Mouse (Mus musculus) lung, postnatal 25 days (tissue): ENCODE data around the gene Apex1.
A peak's percentile ranks its signal among the peaks of the same experiment; 100 is the strongest.
"Not testable (repeated sequence)": the region's sequence is repeated elsewhere in the genome, so short reads cannot be mapped to it uniquely, and the experiment has no call there.

Source experiments
- DNase-seq: peaks from one replicate; pipeline ENCODE4 v3.0.0; 2022; ENCODE audit warnings: low spot score

Gene Apex1

GRCm38 (mm10) chr14:50924281-50925064 is at the start of gene Apex1, which contains the start of gene Osgep:
Gene Apex1, plus strand, starts transcription at chr14:50924968.
Gene Osgep, minus strand, starts transcription at chr14:50924893.
- DNase-seq = peak; percentile 97

GRCm38 (mm10) chr14:50875175-50875574 is 49.6 kb upstream of the Apex1 start:
- no peak for DNase-seq

GRCm38 (mm10) chr14:50875591-50876230 is 49.1 kb upstream of the Apex1 start:
- DNase-seq = no peak

- DNase-seq = no peak
These were observed 48.4 kb upstream of the Apex1 start for GRCm38 (mm10) chr14:50876236-50876950.

DNA sequence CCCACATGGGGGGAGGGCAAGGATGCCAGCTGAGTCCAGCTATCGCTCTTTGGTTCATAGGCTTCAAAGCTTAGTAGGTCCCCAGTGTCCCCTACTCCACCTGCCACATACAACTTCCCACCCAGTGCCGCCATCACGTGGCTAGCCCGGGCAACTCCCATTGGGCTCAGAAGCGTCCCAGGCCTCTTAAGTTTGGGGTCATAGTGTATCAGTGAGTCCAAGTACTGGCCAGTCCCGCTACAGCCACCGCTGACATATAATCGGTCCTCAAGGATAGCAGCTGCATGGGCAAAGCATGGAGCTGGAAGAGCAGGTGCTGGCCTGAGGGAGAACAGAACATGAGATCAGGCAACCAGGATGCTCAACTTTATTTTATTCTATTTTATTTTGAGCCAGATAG is 33.1 kb upstream of the Apex1 start:
- DNase-seq = no peak

DNA sequence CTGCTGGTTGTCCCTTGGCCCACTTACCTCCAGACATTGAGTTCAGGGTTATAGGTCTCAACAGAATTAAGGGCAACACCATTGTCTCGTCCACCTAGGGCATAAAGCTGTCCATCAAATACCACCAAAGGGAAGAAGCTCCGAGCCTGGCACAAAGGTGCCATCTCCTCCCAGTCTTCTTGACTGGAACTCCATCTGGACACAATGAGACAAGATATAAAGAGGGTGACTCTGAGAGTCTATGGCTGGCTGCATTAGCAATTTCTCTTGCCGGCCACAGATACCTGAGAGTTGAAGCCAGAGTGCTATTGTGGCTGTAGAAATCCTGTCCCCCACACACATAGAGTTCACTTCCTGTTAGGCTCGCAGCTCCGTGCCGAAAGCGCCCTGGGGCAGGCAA is 32.7 kb upstream of the Apex1 start:
- no peak for DNase-seq

DNA sequence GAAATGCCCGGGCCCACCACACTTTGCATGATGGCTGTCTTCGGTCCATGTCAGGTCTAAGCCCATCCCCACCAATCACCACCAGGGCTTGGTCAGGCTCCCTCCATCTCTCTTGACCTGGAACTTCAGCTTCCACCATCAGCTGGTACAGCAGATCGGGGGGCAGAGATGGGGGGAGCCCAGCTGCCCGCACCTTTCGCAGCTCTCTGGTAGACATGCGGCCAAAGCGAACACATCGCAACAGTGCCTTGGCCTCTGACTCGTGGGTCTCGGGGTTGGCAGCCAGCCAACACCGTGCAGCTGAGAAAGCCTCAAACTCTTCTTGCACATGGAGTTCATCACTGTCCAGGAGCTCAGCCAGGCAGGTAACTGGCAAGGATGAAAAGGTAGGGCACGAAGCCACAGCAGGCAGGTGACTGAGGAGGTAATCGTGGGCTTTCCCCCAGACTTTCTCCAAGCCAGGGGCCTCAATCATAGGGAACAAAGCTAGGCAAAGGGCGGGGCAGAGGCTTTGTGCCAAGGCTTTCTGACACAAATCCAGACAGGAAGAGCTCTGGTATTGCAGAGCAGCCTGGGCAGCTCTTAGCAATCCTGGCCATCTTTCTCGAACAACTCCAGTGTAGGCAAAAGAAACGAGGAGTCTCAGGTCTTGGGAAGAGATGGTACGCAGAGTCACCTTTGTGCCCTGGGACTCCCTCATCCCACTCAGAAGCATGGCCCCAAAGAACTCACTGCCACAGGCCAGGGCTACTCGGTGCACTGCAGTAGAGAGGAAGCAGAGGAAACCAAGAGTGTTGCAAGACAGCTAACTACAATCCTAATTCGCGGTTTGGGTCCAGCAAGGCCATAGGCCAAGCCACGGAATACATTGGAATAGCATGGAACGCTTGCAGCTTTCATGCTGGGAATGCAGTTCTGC is 32.0 kb upstream of the Apex1 start:
- peak; percentile 45 for DNase-seq

DNA sequence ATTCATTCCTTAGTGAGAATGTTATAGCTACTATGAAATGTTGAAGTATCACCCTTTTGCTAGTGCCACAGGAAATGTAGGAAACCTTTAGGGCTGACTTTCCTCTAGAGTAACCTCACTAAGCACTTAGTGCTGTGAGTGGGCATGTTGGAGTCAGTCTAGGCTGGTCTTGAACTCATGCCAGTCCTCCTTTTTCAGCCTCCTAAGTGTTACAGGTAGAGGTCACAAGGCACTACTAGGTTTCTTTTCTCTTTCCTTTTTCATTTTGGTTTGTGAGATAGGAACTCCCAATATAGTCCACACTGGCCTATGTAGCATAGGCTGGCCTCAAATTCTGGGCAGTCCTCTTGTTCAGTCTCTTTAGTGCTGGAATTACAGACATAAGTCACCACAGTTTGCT is 29.4 kb upstream of the Apex1 start:
- no peak for DNase-seq

GRCm38 (mm10) chr14:50895985-50896746 is 28.6 kb upstream of the Apex1 start:
- peak; percentile 81 for DNase-seq

DNA sequence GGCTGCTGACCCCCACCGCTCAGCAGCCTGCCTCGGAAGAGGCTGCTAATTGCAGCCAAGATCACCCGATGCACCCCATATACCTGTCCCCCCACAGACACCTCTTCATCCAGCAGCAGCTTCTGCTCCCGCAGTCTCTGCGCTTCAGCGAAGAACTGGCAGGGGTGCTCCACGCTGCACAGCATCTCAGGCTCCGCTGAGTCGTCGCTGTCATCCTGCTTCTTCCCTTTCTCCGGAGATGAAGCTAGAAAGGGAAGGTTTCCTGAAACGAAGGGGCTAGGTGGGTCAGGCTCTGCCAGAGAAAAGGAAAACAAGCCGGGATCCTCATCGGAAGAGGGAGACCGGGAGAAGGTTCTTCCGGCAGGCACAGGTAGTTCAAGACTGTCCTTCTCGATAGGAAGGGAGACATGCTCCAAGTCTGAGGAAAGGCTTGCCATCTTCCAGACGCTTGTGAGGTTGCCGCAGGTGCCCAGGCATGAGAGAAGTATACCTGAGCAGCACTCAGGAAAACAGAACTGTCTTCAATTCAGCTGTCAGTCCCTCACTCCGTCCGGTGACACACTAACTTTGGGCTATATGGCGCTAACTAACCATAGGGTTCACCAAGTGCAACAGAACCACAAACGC is 27.9 kb upstream of the Apex1 start:
- DNase-seq = no peak

GRCm38 (mm10) chr14:50897374-50897765 is 27.4 kb upstream of the Apex1 start, which contains the start of gene Klhl33:
Gene Klhl33, minus strand, starts transcription at chr14:50897507.
- no peak for DNase-seq

- not testable (repeated sequence) for DNase-seq
These were observed 26.8 kb upstream of the Apex1 start for GRCm38 (mm10) chr14:50897992-50898391.

DNA sequence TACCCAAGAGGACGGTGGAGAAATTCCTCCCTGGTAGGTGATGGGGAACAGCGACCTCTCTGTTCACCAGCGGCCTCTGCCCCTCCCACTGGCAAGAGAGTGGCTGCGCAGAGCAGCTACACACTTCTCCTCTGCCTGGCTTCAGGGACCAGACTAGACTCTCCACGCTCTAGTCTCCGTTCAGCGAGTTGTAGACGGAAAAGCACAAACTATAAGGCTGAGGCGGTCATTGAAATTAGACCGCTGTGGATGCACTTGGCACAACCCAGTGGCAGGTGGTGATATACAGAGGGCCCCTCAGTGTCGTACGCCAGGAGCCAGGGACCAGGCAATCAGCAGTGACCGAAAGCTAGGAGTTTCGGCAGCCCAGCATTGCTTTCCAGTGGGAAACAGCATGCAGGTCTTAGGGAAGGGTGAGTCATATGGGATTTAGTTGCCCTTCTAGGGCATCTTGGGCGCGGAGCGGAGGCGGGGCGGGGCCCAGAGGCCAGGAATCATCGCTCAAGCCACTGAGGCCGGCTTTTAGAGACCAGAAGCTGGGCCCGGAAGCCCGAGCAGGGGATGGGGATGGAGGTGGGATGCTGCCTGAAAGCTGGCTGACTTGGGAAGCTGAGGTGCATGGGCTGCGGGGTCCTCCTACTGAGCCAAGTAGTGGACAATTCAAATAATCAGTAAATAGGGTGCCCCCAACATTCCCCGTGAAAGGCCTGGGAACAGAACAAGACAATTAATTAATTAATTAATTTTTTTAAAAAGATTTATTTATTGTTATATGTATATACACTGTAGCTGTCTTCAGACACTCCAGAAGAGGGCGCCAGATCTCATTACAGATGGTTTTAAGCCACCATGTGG is 20.6 kb upstream of the Apex1 start:
- peak; percentile 36 for DNase-seq

- no peak for DNase-seq
These were observed 20.0 kb upstream of the Apex1 start for GRCm38 (mm10) chr14:50904828-50905129.

- not testable (repeated sequence) for DNase-seq
These were observed 19.4 kb upstream of the Apex1 start for GRCm38 (mm10) chr14:50905327-50905726.

DNA sequence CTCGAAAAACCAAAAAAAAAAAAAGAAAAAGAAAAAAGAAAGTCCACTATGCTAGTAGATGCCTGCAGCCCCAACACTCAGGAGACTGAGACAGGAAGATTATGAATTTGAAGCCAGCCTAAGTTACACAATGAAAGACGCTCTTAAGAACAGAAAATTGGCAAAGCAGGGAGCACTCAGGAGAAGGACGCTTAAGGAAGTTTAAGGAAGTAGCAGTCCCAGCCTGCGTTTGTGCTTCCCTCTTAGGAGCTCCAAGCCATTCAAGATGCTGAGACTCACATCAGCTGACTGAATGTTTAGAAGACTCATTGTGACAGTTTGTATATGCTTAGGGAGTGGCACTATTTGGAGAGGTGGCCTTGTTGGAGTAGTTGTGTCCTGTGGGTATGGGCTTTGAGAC is 16.6 kb upstream of the Apex1 start:
- peak; percentile 35 for DNase-seq

- no peak for DNase-seq
These were observed 13.4 kb upstream of the Apex1 start for GRCm38 (mm10) chr14:50911356-50911755.

DNA sequence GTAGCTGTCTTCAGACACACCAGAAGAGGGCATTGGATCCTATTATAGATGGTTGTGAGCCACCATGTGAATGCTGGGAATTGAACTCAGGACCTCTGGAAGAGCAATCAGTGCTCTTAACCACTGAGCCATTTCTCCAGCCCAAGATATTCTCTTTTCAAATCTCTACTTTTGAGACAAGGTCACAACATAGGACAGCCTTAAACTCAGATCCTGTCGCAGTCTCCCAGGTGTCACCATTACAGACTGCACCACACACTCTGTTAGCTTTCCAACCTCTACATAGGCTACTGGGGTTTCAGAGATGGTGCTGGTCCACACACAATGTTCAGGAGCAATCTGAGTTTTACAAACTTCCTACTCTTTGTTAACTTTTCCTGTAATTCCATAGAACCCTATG is 1.3 kb upstream of the Apex1 start:
- not testable (repeated sequence) for DNase-seq

GRCm38 (mm10) chr14:50925111-50925920 is 548 bp downstream of the Apex1 start:
- DNase-seq = no peak
